Mouse (Mus musculus) limb, embryonic 11.5 days (tissue): Measurements from ENCODE around the gene Prl6a1. TPM values are rescaled to one million over a fixed set of nuclear protein-coding genes. Genes with fewer than 3 reads are reported as not detected.

Experiments used
- ATAC-seq: fragments of 200-750 bp; cut with Nextera tagmentation; 2 replicates; pipeline ENCODE4 v1.8.0; 2017; ENCODE audit warnings: low read depth; ENCODE audit not compliant: insufficient number of reproducible peaks, low FRiP score, low TSS enrichment
- DNase-seq: peaks from one replicate; pipeline ENCODE4 v3.0.0-alpha.2; 2015; ENCODE audit warnings: low spot score
- H3K27ac ChIP-seq: fragments of 300-500 bp; sonication (generic); replicated peaks from 2 replicates; pipeline ENCODE4 v1.5.1; 2014; ENCODE audit warnings: low read depth, mild to moderate bottlenecking, low read length
- H3K27me3 ChIP-seq: fragments of 300-500 bp; sonication (generic); 2 replicates; pipeline ENCODE4 v1.6.1; 2014; ENCODE audit warnings: mild to moderate bottlenecking, low read length, mixed read lengths; ENCODE audit not compliant: control insufficient read depth, insufficient read depth
- H3K36me3 ChIP-seq: fragments of 300-500 bp; sonication (generic); 2 replicates; pipeline ENCODE4 v1.6.1; 2014; ENCODE audit warnings: mild to moderate bottlenecking, low read length, moderate library complexity, mixed read lengths; ENCODE audit not compliant: control insufficient read depth, insufficient read depth
- H3K4me1 ChIP-seq: fragments of 300-500 bp; sonication (generic); 2 replicates; pipeline ENCODE4 v1.6.1; 2014; ENCODE audit warnings: low read length, mixed read lengths; ENCODE audit not compliant: control insufficient read depth, insufficient read depth
- H3K4me2 ChIP-seq: fragments of 300-500 bp; sonication (generic); 2 replicates; pipeline ENCODE4 v1.6.1; 2014; ENCODE audit warnings: low read depth, mild to moderate bottlenecking, moderate library complexity; ENCODE audit not compliant: severe bottlenecking
- H3K4me3 ChIP-seq: fragments of 300-500 bp; sonication (generic); 2 replicates; pipeline ENCODE4 v1.5.1; 2014; ENCODE audit warnings: low read depth, low read length
- H3K9ac ChIP-seq: fragments of 300-500 bp; sonication (generic); 2 replicates; pipeline ENCODE4 v1.6.1; 2014; ENCODE audit warnings: mild to moderate bottlenecking, low read length
- H3K9me3 ChIP-seq: fragments of 300-500 bp; sonication (generic); 2 replicates; pipeline ENCODE4 v1.6.1; 2016; ENCODE audit warnings: low read length; ENCODE audit not compliant: control insufficient read depth
- WGBS: fragments of 180-500 bp; shearing (Covaris S2); extraction: QIAGEN DNeasy Blood & Tissue Kit; methylation state at CpG from one replicate; pipeline ENCODE4 v1.1.7; 2014; 5-methylcytosine and 5-hydroxymethylcytosine counted together
- polyA plus RNA-seq: library from polyadenylated mRNA; unstranded; fragments of >200 nt; fragmentation: Nextera tagmentation; extraction: Ambion mirVana; gene quantifications from 2 replicates; pipeline ENCODE4 v1.2.1, GENCODE M21; 2014

Prl6a1 gene
- not detected in 2 replicates for polyA plus RNA-seq

- WGBS, result 67% methylated on average over 7 of the region's 7 CpGs
Observed at GRCm38 (mm10) chr13:27312334-27313225, at the start of gene Prl6a1. TSS of gene Prl6a1 (plus strand) at chr13:27312627.

GRCm38 (mm10) chr13:27334989-27335388 is 22.6 kb downstream of the Prl6a1 start:
- Histone ChIP-seq H3K9me3 (no peaks in the 10 kb centered on the region), H3K36me3 (no peaks in the 10 kb centered on the region), H3K4me2 (no peak overlapping the region), H3K27me3 (no peaks in the 10 kb centered on the region), H3K4me3 (no peak overlapping the region), H3K9ac (no peak overlapping the region), H3K4me1 (no peaks in the 10 kb centered on the region), H3K27ac (no peak overlapping the region)
- ATAC-seq (no peak), DNase-seq (no peak)
- 96% methylated on average over 1 of the region's 1 CpGs for WGBS

More at GRCm38 (mm10) chr13:27312334-27313225, at the start of gene Prl6a1:
- DNase-seq (no peak), ATAC-seq (no peak)
- Histone ChIP-seq H3K27ac (no peak within 1 kb of the TSS), H3K4me3 (no peak within 1 kb of the TSS), H3K27me3 (no peaks in the 10 kb centered on the region), H3K4me2 (no peak within 1 kb of the TSS), H3K4me1 (no peaks in the 10 kb centered on the region), H3K36me3 (no peaks in the 10 kb centered on the region), H3K9me3 (no peaks in the 10 kb centered on the region), H3K9ac (no peak within 1 kb of the TSS)

GRCm38 (mm10) chr13:27342733-27343275 is 30.4 kb downstream of the Prl6a1 start:
- no peaks in the 10 kb centered on the region for H3K9me3 ChIP-seq
- H3K9ac ChIP-seq, result no peak overlapping the region
- H3K36me3 ChIP-seq, result no peaks in the 10 kb centered on the region
- no peaks in the 10 kb centered on the region for H3K27me3 ChIP-seq
- no peak overlapping the region for H3K27ac ChIP-seq
- no peak overlapping the region for H3K4me3 ChIP-seq
- ATAC-seq (no peak), DNase-seq (no peak)
- 66% methylated on average over 3 of the region's 3 CpGs for WGBS
- H3K4me2 ChIP-seq, result no peak overlapping the region
- H3K4me1 ChIP-seq, result no peaks in the 10 kb centered on the region

- H3K4me1 ChIP-seq, result no peaks in the 10 kb centered on the region
- H3K36me3 ChIP-seq, result no peaks in the 10 kb centered on the region
- WGBS, result 76% methylated on average over 2 of the region's 2 CpGs
- H3K9ac ChIP-seq, result no peak within 1 kb of the TSS
- H3K27me3 ChIP-seq, result no peaks in the 10 kb centered on the region
- ATAC-seq (no peak), DNase-seq (no peak)
- H3K27ac ChIP-seq, result no peak within 1 kb of the TSS
- H3K4me2 ChIP-seq, result no peak within 1 kb of the TSS
- no peaks in the 10 kb centered on the region for H3K9me3 ChIP-seq
- H3K4me3 ChIP-seq, result no peak within 1 kb of the TSS
Observed at GRCm38 (mm10) chr13:27345373-27345772, 32.9 kb downstream of the Prl6a1 start, which contains the start of gene Prl8a2. TSS of gene Prl8a2 (plus strand) at chr13:27345673.

Other genes with a start within 250 kb of the Prl6a1 start
- not detected in 2 replicates for gene Prl3d1, start 218.4 kb upstream of the Prl6a1 start, polyA plus RNA-seq
- not detected in 2 replicates for gene Prl3d2, start 190.9 kb upstream of the Prl6a1 start, polyA plus RNA-seq
- gene Prl3d3, start 155.8 kb upstream of the Prl6a1 start, polyA plus RNA-seq, result not detected in 2 replicates
- gene Prl3c1, start 116.0 kb upstream of the Prl6a1 start, polyA plus RNA-seq, result not detected in 2 replicates
- 0.31 TPM in 1 of 2 replicates, not detected in the other for gene Prl3b1, start 70.8 kb upstream of the Prl6a1 start, polyA plus RNA-seq
- not detected in 2 replicates for gene Prl3a1, start 53.2 kb upstream of the Prl6a1 start, polyA plus RNA-seq
- not detected in 2 replicates for gene Prl8a2, start 33.0 kb downstream of the Prl6a1 start, polyA plus RNA-seq
- not detected in 2 replicates for gene Prl2b1, start 78.2 kb downstream of the Prl6a1 start, polyA plus RNA-seq
- gene Prl8a6, start 126.1 kb downstream of the Prl6a1 start, polyA plus RNA-seq, result not detected in 2 replicates
- gene Prl8a8, start 200.6 kb downstream of the Prl6a1 start, polyA plus RNA-seq, result not detected in 2 replicates